Mouse (Mus musculus) 3T3-L1 (cell line): ENCODE measurements around the gene Cep57l1.

ENCODE experiments used
- DNase-seq: peaks from one replicate; pipeline ENCODE4 v3.0.0-alpha.2; 2015; ENCODE audit warnings: low read depth, low spot score

The Cep57l1 gene

GRCm38 (mm10) chr10:41676661-41677061 is 133.0 kb downstream of the Cep57l1 start:
- no peak for DNase-seq

GRCm38 (mm10) chr10:41675842-41676571 is 133.7 kb downstream of the Cep57l1 start:
- DNase-seq, result no peak

GRCm38 (mm10) chr10:41675243-41675642 is 134.4 kb downstream of the Cep57l1 start:
- no peak for DNase-seq

GRCm38 (mm10) chr10:41674362-41674761 is 135.3 kb downstream of the Cep57l1 start:
- DNase-seq, result no peak

GRCm38 (mm10) chr10:41670196-41670595 is 139.5 kb downstream of the Cep57l1 start:
- no peak for DNase-seq
